Mouse (Mus musculus): ENCODE results near the gene Apba1. TPM values are rescaled to one million over a fixed set of nuclear protein-coding genes. Genes with fewer than 3 reads are reported as not detected.

The Apba1 gene
- polyA plus RNA-seq, 2 experiments: 0.55 to 2.5 TPM

DNA sequence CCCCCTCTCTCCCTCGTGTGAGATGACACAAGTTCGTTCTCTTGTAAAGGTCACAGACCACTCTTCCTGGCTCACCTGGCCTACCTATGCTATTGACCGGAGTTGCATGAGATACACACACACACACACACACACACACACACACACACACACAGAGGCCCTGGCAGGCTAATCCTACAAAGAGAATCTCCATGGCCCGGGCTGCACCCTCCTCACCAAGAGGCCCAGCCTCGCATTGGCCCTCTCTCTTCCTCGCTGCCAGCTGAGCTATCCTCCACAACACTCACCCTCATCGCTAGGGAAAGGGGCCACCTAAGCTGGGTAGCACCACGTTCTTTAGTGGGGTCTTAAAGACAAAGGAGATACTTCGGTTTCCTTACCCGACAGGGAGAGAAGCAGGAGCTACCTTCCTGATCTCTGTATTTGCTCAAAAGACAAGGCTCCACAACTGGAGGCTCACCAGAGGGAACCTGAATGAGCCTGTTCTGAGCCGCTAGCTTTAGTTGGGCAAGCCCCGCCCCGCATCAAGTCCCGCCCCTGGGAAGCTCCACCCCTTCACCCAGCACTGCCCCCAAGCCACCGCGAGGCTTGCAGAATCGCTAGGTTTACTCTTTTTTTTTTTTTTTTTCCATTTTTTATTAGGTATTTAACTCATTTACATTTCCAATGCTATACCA is 197.8 kb downstream of the Apba1 start:
- H3K9ac ChIP-seq (ENCODE audit: low read depth, low read length, severe bottlenecking): no peak overlapping the region
- no peak for ATAC-seq (ENCODE audit: low FRiP score, low read depth)
- H3K4me2 ChIP-seq (replicated peaks; ENCODE audit: low read depth, low read length, severe bottlenecking): no peak overlapping the region
- no peak for TF ChIP-seq POLR2A (IDR thresholded peaks at IDR 0.05; ENCODE audit: borderline replicate concordance, extremely low read depth, insufficient read depth, insufficient read length)
- no peak for DNase-seq (ENCODE audit: low spot score)
- H3K27me3 ChIP-seq (ENCODE audit: control insufficient read depth, insufficient read depth, low read length): no peaks in the 10 kb centered on the region
- H3K4me1 ChIP-seq (ENCODE audit: control insufficient read depth, insufficient read depth, low read length): peaks cover 3% of the 10 kb centered on the region; the same call in 1 of the 2 replicates
- H3K36me3 ChIP-seq (ENCODE audit: control insufficient read depth, insufficient read depth, low read length): no peaks in the 10 kb centered on the region
- 64% methylated on average over 17 of the region's 17 CpGs for WGBS
- no peak overlapping the region for H3K4me3 ChIP-seq (replicated peaks; ENCODE audit: low read length)
- H3K27ac ChIP-seq (replicated peaks; ENCODE audit: low read depth, low read length): no peak overlapping the region
- no peaks in the 10 kb centered on the region for H3K9me3 ChIP-seq (ENCODE audit: control insufficient read depth, low read length)

DNA sequence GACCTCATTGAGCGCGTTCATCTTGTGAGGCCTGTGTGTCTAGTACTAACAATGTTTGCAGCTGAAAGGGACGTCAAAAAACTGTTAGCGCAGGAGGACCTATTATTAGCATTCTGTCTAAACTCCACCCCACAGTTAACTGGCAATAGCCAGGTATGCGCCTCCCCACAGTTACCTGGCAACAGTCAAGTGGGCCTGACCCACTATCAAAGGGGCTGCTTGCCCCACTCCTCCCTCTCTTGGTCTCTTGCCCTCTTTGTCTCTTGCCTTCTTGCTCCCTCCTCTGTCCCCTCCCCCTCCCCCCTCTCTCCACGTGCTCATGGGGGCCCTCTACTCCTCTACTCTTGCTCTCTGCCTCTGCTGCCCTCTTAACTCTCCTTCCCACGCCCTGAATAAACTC is 198.9 kb downstream of the Apba1 start:
- ATAC-seq (ENCODE audit: low FRiP score, low read depth) (no peak), DNase-seq (ENCODE audit: low spot score) (no peak)
- H3K27ac ChIP-seq (replicated peaks; ENCODE audit: low read depth, low read length): no peak overlapping the region
- H3K4me3 ChIP-seq (replicated peaks; ENCODE audit: low read length): no peak overlapping the region
- no peaks in the 10 kb centered on the region for H3K36me3 ChIP-seq (ENCODE audit: control insufficient read depth, insufficient read depth, low read length)
- no peaks in the 10 kb centered on the region for H3K9me3 ChIP-seq (ENCODE audit: control insufficient read depth, low read length)
- no peak for TF ChIP-seq POLR2A (IDR thresholded peaks at IDR 0.05; ENCODE audit: borderline replicate concordance, extremely low read depth, insufficient read depth, insufficient read length)
- H3K4me2 ChIP-seq (replicated peaks; ENCODE audit: low read depth, low read length, severe bottlenecking): no peak overlapping the region
- WGBS: 75% methylated on average over 7 of the region's 7 CpGs
- H3K4me1 ChIP-seq (ENCODE audit: control insufficient read depth, insufficient read depth, low read length): peaks cover 3% of the 10 kb centered on the region; the same call in 1 of the 2 replicates
- no peak overlapping the region for H3K9ac ChIP-seq (ENCODE audit: low read depth, low read length, severe bottlenecking)
- no peaks in the 10 kb centered on the region for H3K27me3 ChIP-seq (ENCODE audit: control insufficient read depth, insufficient read depth, low read length)

DNA sequence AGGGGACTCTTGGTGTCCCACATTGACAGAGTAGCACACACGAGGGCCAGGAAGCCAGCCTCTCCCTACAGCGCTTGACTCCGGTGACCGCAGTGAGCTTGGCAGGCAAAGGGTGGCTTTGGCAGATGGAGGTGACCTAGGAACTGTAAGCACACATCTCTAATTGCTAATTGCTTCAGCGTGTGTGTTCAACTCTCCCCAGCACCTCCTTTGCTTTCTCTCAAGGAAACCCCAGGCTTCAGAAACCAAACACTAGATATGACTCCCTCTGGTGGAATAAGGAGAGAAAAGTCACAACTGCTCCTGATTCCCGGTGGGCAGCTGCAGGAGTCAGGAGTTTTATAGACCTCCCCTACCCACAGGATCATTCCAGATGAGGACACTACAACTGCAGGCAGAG is 200.2 kb downstream of the Apba1 start:
- 16% methylated on average over 6 of the region's 6 CpGs for WGBS
- Histone ChIP-seq H3K4me3 (replicated peaks; ENCODE audit: low read length) (no peak overlapping the region), H3K4me1 (ENCODE audit: control insufficient read depth, insufficient read depth, low read length) (peaks cover 3% of the 10 kb centered on the region; the same call in 1 of the 2 replicates), H3K36me3 (ENCODE audit: control insufficient read depth, insufficient read depth, low read length) (no peaks in the 10 kb centered on the region), H3K9me3 (ENCODE audit: control insufficient read depth, low read length) (no peaks in the 10 kb centered on the region), H3K27me3 (ENCODE audit: control insufficient read depth, insufficient read depth, low read length) (no peaks in the 10 kb centered on the region), H3K4me2 (replicated peaks; ENCODE audit: low read depth, low read length, severe bottlenecking) (no peak overlapping the region), H3K9ac (ENCODE audit: low read depth, low read length, severe bottlenecking) (no peak overlapping the region), H3K27ac (replicated peaks; ENCODE audit: low read depth, low read length) (no peak overlapping the region)
- no peak for TF ChIP-seq POLR2A (IDR thresholded peaks at IDR 0.05; ENCODE audit: borderline replicate concordance, extremely low read depth, insufficient read depth, insufficient read length)
- DNase-seq (ENCODE audit: low spot score) (peak; percentile 54), ATAC-seq (ENCODE audit: low FRiP score, low read depth) (no peak)

DNA sequence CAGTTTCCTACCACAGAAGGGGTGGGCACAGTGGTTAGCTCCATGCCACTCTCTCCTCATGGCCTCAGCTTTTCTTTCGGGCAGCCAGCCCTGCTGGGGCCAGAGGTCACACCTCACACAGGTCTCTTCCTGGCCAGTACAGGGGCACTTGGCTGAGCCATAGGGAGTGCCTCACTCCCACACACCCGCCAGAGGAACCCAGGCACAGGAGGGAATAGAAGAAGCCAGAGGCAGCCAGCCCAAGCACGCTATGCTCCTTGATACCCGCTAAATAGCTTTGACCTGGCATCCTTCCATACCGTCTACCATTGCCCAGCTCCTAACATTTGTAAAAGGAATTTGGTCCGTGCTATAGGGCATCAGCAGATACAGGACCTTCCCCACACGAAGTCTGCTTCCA is 201.2 kb downstream of the Apba1 start:
- Histone ChIP-seq H3K4me2 (replicated peaks; ENCODE audit: low read depth, low read length, severe bottlenecking) (no peak overlapping the region), H3K4me1 (ENCODE audit: control insufficient read depth, insufficient read depth, low read length) (peaks cover 3% of the 10 kb centered on the region; the same call in 1 of the 2 replicates), H3K9me3 (ENCODE audit: control insufficient read depth, low read length) (no peaks in the 10 kb centered on the region), H3K9ac (ENCODE audit: low read depth, low read length, severe bottlenecking) (no peak overlapping the region), H3K27me3 (ENCODE audit: control insufficient read depth, insufficient read depth, low read length) (no peaks in the 10 kb centered on the region), H3K36me3 (ENCODE audit: control insufficient read depth, insufficient read depth, low read length) (no peaks in the 10 kb centered on the region), H3K4me3 (replicated peaks; ENCODE audit: low read length) (no peak overlapping the region), H3K27ac (replicated peaks; ENCODE audit: low read depth, low read length) (no peak overlapping the region)
- no peak for DNase-seq (ENCODE audit: low spot score)
- 63% methylated on average over 7 of the region's 7 CpGs for WGBS
- no peak for TF ChIP-seq POLR2A (IDR thresholded peaks at IDR 0.05; ENCODE audit: borderline replicate concordance, extremely low read depth, insufficient read depth, insufficient read length)
- no peak for ATAC-seq (ENCODE audit: low FRiP score, low read depth)

DNA sequence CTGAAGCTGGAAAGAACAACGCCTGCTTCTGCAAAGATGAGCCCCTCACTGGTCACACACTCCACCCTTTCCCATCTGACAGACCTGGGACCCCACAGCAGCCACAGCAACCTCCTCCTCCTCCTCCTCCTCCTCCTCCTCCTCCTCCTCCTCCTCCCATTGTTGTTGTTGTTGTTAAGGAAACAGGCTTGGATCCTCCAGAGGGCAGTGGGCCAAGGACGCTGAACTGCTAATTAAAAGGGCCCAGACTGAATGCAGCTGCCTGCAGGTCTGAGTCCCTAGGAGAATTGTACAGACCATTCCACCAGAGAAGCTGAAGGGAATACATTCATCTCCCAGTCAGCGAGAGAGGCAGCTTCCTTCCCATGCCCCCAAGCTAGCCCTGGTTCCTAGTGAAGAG is 201.6 kb downstream of the Apba1 start:
- peaks cover 3% of the 10 kb centered on the region; the same call in 1 of the 2 replicates for H3K4me1 ChIP-seq (ENCODE audit: control insufficient read depth, insufficient read depth, low read length)
- H3K36me3 ChIP-seq (ENCODE audit: control insufficient read depth, insufficient read depth, low read length): no peaks in the 10 kb centered on the region
- H3K9me3 ChIP-seq (ENCODE audit: control insufficient read depth, low read length): no peaks in the 10 kb centered on the region
- no peaks in the 10 kb centered on the region for H3K27me3 ChIP-seq (ENCODE audit: control insufficient read depth, insufficient read depth, low read length)
- 44% methylated on average over 3 of the region's 3 CpGs for WGBS
- H3K9ac ChIP-seq (ENCODE audit: low read depth, low read length, severe bottlenecking): no peak overlapping the region
- H3K27ac ChIP-seq (replicated peaks; ENCODE audit: low read depth, low read length): no peak overlapping the region
- DNase-seq (ENCODE audit: low spot score) (no peak), ATAC-seq (ENCODE audit: low FRiP score, low read depth) (no peak)
- TF ChIP-seq POLR2A (IDR thresholded peaks at IDR 0.05; ENCODE audit: borderline replicate concordance, extremely low read depth, insufficient read depth, insufficient read length): no peak
- no peak overlapping the region for H3K4me2 ChIP-seq (replicated peaks; ENCODE audit: low read depth, low read length, severe bottlenecking)
- no peak overlapping the region for H3K4me3 ChIP-seq (replicated peaks; ENCODE audit: low read length)
